Mouse (Mus musculus) NIH3T3 (cell line): ENCODE results near the gene Krt6b.
"Not testable (repeated sequence)": the region's sequence is repeated elsewhere in the genome, so short reads cannot be mapped to it uniquely, and the experiment has no call there.

Source experiments
- DNase-seq: peaks from one replicate; pipeline ENCODE4 v3.0.0-alpha.2; 2012; ENCODE audit warnings: low read depth

Krt6b gene

DNA sequence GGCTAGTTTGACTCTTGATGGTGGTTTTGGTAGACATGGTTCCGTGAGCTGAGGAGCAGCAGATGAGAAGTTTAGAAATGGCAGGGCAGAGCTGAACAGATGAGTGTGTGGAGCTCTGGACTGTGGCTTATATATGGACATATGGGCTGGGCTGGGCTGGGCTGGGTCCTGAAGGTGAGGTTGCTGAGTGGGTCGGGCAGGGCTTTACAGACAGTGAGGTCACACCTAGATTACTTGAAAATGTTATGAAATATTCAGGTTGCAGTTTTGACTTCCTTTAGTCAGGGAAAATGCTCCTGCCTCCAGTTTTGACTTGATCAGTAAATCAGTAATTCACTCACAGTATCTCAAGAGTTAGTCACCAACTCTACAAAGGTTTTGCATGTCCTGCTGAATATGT lies at the start of gene Krt6b:
Gene Krt6b (minus strand): TSS at position 101 of the 400 bp plus-strand sequence.
- DNase-seq = no peak

DNA sequence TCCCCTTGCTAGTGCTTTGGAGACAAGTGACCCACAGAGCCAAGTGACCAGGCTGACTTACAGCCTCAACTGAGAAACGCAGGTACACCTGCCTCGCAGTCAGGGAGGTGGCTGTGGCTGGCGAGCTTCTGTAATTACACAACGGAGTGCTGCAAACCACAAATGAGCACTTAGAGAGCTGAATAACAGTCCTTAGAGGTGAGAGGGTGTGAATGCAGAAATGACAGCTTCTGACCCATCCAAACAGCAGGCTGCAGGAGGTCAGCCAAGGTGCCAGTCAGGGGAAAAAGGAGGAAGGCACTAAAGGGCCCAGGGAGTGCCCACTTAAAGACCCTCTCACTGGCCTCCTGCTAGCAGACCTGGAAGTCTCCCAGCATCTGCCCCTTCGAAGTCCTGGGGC lies 44.6 kb upstream of the Krt6b start:
- DNase-seq = no peak

DNA sequence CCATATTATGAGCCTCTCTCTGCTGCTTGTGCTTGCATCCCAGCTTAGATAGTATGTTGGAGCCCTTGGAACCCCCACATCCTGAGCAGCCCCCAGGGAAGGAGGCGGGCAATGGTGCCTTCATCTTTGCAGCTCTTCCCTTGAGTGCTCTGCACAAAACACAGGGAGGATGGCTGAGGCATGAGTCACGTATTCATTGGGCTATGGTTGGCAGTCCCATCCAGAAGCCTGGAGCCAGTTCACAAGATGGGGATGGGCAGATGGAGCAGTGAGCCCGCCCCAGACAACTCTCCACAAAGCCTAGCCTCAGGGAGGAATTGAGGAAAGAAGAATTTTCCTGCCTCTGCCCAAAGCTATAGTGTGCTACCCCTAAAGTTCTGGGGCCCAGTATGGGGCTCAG lies 35.7 kb upstream of the Krt6b start:
- peak; percentile 71 for DNase-seq

DNA sequence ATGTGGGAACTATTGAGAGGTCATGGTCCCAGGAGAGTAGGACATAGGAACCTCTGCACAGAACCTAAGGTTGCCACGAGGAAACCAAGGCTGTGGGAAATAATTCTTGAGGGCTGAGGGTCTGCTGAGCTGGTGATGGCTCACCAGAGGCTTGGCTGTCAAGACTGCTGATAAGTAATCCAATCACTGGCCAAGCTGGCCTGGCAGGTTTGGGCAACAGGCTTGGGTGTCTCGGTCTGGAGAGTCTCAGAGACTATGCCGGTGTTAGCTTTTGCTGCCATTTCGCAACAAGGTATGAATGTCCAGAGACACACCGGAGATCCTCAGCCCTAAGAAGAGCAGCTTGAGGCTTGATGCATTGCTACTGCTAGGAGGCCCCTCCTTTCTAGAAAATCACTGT lies 34.3 kb upstream of the Krt6b start:
- no peak for DNase-seq

DNA sequence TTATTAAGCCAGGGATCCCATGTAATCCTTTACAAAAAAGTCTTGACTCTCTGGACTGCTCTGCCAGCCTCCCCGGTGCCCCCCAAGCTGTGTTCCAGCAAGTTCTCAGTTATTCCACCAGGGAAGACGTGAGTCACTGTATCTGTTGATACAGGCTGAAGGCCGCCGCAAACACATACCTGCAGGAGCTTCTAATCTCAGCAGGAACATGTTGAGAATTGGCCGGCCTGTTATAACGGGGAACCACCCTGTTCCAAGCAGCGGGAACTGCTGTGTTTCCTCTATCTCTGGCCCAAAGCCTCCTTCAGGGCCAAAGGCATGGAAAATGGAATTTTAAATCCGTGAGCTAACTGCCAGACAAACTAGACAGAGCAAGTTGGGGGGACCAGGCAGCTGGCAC lies 33.6 kb upstream of the Krt6b start:
- no peak for DNase-seq

DNA sequence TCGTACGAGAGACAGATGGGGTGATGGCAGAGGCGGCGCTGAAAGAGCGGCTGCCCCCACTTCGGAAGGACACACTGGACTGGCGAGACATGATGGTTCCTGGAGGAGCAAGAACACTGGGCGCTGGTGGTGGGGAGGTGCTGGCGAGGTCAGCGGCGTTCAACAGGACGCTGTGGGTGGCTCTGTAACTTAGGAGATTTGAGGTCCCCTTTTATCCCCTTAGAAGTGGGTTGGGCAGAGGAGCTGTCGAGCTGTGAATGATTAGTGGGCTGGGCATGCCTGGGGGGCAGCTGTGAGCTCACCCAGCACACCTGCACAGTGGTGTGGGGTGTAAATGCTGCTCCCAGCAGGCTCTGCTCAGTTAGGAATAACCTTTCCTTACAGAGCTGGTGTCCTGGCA lies 32.6 kb upstream of the Krt6b start, which contains the start of gene Krt5:
Gene Krt5 (minus strand): TSS at position 179 of the 400 bp plus-strand sequence.
- no peak for DNase-seq

DNA sequence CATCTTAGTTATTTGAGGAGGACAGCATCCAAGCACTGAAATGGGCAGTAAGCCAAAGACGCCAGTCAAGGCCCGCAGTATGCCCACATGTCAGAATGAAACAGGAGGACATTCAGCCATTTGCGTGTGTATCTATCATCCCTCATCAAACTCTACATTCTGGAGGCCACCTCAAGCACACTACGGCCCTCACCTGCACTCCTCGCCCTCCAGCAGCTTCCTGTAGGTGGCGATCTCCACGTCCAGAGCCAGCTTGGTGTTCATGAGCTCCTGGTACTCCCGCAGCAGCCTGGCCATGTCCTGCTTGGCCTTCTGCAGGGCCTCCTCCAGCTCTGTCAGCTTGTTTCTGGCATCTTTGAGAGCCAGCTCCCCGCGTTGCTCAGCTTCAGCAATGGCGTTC lies 28.6 kb upstream of the Krt6b start:
- no peak for DNase-seq

DNA sequence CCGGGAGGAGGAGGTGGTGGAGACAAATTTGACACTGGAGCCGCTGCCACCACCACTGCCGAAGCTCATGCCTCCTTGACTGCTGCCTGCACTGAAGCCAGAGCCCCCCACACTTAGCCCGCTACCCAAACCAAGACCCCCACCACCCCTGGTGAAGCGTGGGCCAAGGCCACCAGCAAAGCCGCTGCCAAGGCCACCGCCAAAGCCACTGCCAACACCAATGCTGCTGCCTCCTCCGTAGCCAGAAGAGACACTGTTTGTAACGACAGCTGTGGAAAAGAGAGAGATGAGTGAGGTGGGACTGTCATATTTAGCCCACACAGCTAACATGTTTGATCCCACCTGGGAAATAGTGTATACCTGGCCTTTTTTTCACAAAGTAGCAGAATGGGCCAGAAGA lies 27.4 kb upstream of the Krt6b start:
- no peak for DNase-seq

DNA sequence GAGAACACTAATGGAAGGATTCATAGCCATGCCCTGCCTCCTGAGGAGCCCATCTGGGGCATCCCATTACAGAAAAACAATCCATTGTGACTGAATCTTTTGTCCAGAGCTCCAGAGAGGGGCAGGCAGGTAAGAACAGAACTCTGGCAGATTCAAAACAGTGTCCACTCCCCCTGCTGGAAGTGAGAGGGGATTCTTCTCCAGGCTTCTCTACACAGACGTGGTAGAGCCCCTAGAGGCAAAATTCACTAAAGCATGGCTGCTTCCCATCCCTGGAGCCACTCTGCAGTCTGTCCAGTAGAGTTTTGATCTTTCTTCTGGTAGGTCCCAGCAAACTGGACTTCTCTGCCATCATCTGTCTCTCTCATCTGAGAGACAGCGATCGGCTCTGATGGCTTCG lies 24.0 kb upstream of the Krt6b start:
- peak; percentile 49 for DNase-seq

DNA sequence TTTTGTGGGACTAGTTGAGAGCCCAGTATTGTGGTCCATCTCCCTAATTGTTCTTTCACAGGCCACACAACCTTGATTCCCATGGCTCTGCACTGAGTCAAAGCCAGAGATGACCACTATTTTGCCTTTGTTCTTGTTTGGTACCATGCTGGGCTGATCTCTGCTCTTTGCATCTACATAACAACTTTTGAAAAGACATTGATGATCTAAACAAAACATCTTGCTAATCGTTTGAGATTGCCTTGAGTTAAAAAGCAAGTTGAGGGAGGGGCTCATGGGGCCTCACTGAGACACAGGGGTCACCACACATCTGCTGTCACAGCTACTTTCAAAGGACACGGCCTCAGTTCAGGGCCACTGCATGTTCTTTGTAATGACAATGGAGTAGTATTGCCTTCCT lies 22.3 kb upstream of the Krt6b start:
- no peak for DNase-seq

DNA sequence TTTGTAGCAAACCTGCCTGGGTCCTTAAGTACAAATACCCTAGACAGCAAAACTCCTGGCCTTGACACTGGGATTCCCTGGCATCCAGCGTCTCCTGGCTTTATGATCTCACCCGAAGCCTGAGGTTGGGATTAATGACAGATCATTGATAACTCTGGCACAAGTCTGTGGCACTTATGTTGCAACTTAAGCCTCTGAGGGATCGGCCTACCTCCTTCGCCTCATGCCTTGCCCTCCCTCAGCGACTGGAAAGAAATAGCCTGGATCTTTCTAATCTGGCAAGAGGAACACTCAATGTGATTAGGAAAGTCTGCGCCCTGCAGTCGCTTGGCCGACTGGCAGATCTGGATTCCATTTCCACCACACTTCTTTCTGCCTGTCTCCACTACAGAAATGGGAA lies 19.8 kb upstream of the Krt6b start:
- no peak for DNase-seq

DNA sequence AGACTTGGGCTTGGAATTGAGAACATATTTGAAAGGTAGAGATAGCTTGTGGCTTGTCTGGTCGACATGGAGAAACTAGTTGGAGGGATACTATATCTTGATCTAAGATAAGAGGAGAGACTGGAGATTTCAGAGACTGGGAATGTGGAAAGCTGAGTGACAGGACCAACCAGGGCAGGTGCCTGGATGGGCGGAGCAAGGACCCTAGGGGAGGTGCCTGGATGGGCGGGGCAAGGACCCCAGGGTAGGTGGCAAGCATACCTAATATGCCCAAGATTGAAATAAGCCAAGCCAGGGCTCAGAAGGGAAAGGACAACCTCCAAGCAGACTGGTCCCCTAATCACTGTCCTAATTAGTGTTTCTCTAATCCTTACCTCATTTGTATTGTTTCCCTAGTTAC lies 19.1 kb upstream of the Krt6b start:
- no peak for DNase-seq

DNA sequence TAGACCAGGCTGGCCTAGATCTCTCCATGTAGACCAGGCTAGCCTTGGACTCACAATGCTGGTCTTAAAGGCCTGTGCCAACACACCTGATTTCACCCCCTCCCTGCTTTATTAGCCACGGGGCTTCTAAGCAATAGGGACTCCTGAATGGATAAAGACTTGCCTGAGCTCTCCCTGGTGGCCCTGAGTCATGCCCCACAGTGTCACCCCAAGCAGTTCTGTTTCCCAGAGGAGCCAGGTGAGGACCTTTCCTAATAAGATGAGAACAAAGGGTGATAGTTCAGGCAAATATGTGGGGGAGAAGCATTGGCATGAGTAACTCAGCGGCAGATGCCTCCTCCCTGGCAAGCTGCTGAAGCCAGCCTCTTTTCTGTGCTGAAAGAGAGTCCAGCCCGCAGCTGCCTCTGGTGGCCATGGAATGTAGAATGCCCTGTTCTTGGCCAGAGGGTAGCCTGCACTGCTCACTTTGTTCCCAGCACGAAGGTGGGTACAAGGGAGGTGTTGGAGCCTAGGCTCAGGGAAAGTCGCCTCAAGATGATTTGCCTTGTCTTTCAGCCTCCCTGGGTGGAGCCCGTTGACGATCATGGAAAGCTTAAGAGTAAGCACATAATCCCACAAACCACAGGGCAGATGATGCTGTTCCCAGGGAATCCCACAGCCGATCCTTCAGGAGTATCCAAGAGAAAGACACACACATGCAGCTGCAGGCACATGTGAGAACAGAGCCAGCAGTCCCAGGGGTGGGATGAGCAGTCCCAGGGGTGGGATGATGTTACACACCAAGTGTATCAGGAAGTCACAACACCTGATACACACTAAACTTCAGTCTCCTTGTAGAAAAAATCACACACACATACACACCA lies 17.5 kb upstream of the Krt6b start:
- DNase-seq = peak; percentile 10

DNA sequence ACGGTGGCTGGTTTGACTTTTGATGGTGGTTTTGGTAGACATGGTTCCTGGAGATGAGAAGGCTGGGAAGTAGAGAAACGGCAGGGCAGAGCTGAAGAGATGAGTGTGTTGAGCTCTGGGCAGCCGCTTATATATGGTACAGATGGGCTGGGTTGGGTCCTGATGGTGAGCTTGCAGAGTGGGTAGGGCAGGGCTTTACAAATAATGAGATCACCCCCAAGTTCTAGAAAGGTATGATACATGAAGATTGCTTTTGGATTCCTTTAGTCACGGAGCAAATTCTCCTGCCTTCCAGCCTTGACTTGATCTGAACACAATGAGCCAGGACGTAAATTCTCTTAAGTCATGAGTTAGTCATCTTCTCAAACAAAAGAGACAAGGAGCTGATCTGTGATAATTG lies 14.1 kb upstream of the Krt6b start, which contains the start of gene Krt6a:
Gene Krt6a (minus strand): TSS at position 101 of the 400 bp plus-strand sequence.
- DNase-seq = no peak

DNA sequence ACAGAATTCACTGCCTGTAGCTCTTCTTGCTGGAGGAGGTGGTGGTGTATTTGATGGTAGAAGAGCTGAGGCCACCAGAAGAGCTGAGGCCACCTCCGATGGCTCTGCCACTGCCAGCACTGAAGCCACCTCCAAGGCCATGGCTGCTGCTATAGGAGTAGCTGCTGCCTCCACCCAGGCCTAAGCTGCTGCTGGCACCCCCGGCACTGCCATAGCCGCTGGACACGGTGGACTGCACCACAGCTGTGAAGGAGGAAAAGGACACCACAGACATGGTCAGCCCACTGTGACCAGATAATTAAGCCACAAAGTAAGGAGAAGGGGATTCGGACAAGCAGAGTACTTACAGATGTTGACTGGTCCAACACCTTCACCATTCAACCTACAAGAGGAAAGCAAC lies 10.4 kb upstream of the Krt6b start:
- DNase-seq = not testable (repeated sequence)

DNA sequence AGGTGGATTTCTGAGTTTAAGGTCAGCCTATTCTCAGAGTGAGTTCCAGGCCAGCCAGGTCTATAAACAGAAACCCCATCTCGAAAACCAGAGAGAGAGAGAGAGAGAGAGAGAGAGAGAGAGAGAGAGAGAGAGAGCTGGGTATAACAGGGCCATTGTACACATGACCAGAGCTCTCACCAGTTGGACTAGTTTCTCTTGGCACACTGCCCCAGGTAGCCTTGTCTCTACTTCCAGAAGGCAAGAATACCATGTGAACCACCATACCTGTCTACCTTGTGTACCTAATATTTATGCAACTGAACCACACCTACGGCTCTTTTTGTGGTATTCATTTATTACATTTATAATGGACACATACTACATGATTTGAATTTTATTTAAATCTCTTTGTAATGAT lies 8.1 kb upstream of the Krt6b start:
- DNase-seq = no peak

DNA sequence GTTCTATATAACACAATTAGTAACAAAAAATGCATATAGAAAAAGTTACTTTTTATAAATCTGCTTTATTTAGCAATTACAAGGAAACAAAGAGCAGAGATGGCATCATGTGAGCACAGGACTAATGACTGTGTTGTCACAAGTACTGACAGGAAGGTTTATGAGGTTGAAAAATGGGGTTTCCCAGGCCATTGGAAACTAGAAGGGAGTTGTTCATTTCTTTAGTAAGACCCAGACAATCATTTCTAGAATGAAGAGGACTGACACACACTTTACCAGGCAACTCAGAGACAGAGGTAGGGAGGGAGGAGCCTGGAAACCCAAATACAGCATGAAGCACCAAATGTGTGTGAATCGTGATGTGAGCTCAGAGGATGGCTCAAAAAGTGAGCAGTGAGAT lies 4.1 kb downstream of the Krt6b start:
- DNase-seq = no peak

DNA sequence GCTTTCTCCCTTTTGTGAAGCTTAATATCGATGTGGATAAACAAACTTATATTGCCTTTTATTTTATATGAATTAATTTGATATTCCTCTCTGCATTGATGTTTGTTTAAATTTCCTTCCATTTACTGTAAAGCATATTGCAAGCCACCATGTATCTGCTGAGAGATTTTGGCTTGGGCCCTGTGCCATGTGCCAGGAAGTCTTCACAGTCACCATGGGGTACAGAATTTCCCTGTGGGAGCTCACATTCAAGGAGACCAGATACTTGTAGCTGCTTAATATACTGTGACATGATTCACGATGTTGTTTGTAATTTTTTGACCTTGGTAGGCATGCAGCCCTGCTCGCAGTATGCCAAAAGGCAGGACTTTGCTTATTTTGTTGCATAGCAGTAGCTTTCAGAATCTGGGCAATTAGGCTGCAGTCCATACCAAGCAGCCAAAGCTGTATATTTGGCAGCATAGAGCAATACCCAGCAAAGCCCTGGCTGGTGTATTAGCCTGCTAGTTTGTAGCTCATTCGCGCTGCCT lies 27.3 kb downstream of the Krt6b start:
- no peak for DNase-seq

DNA sequence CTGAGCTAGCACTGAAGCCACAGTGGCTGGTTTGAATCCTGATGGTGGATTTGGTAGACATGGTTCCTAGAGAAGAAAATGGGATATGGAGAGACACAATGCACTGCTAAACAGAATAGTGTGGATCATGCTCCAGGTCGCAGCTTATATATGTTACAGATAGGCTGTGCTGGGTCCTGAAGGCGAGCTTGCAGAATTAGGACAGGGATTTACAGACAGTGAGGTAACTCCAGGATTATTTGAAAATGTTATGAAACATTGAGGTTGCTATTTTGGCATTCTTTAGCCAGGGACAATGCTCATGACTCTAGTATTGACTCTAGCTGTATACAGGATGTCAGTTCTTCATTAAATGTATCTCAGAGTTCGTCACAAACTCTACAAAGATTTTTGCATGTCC lies 32.8 kb downstream of the Krt6b start, which contains the start of gene Gm5478:
Gene Gm5478 (minus strand): TSS at position 101 of the 400 bp plus-strand sequence.
- no peak for DNase-seq

DNA sequence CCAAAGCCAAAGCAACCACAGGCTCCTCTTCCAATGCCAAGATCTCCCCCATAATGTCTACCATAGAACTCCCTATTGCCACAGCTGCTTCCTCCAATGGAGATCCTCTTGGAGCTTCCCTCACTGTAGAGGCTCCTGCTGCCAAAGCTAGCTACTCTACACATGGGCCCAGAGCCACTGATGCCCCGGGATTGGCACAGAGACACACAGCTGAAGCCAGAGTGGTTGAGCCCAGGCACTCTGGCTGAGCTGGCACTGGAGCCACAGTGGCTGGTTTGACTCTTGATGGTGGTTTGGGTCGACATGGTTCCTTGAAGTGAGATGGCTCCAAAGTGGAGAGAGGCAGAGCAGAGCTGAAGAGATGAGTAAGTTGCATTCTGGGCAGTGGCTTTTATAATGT lies 52.2 kb downstream of the Krt6b start, which contains the start of gene Gm5414:
Gene Gm5414 (minus strand): TSS at position 305 of the 400 bp plus-strand sequence.
- no peak for DNase-seq
